Mouse (Mus musculus): Measurements from ENCODE around the gene Cmbl. TPM values are rescaled to one million over a fixed set of nuclear protein-coding genes. Genes with fewer than 3 reads are reported as not detected.

Gene Cmbl
- polyA plus RNA-seq, 1 experiment, result 6.0 TPM

DNA sequence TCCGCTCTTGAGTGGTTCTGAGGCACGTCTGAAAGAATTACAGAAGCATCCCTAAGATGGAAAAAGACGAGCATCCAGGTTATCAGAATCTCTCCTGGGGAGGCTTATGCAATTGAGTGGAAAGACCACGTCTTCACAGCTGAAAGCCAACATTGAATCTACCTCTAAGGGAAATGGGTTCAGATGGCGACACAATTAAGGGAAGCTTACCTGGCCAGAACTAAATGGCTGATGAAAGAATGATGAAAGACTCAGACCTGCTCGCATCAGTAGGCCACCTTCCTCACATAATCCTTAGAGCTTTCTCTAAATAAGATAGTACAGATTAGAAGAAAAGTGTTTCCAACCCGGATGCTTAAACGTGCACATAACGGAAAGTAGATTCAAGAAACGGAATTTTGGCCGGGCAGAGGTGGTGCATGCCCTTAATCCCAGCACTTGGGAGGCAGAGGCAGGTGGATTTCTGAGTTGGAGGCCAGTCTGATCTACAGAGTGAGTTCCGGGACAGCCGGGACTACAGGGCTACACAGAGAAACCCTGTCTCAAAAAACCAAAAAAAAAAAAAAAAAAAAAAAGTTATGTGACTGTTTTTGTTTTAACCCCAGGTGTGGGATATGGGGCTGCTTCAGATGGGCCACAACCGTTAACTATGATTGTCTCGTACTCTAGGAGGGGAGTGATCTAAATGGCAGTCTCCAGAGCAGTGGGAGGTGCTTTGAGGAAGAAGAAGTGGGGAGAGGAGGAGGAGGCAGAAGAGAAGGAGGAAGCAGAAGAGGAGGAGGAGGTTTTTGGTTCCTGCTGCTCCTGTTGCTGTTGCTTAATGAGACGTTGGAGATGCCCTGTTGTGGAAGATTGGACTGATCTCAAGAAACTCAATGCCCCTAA lies 33.5 kb upstream of the Cmbl start:
- Histone ChIP-seq H3K27ac (ENCODE audit: insufficient read depth, low read depth, low read length) (peak overlapping the region; percentile 78), H3K4me1 (ENCODE audit: control insufficient read depth, insufficient read depth, low read length) (peaks cover 40% of the 10 kb centered on the region), H3K4me3 (ENCODE audit: insufficient read depth, low read length) (peak overlapping the region; percentile 99)
- TF ChIP-seq POLR2A (IDR thresholded peaks at IDR 0.05; ENCODE audit: borderline replicate concordance, low read depth, low read length) (no peak), CTCF (IDR thresholded peaks at IDR 0.05; ENCODE audit: low read depth, low read length) (no peak)

DNA sequence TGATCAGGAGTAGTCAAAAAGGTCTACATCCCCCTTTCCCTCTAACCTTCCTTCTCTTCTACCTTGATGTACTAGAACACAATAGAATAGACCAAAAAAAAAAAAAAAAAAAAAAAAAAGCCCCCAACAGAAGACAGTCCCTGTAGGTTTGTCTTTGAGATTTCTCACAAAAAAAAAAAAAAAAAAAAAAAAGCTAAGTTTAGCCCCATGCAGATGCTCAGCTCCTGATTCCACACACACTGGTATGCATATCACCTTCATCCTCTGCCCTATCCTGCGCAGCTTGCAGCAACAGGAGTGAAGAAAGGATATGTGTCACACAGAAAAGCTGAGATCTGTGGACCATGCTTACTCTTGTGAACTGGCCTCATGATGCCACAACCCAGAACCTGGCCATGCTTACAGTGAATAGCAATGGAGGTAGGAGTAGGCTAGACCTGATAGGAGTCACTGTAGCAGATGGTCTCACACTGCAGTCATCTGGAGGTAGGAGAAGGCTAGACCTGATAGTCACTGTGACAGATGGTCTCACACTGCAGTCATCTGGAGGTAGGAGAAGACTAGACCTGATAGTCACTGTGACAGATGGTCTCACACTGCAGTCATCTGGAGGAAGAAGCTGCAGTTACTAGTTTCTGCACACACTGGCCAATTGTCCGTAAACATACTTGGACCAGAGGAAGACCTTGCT lies 32.7 kb upstream of the Cmbl start:
- TF ChIP-seq POLR2A (IDR thresholded peaks at IDR 0.05; ENCODE audit: borderline replicate concordance, low read depth, low read length) (no peak), CTCF (IDR thresholded peaks at IDR 0.05; ENCODE audit: low read depth, low read length) (no peak)
- Histone ChIP-seq H3K27ac (ENCODE audit: insufficient read depth, low read depth, low read length) (peak overlapping the region; percentile 78; the same call in 1 of the 2 replicates), H3K4me3 (ENCODE audit: insufficient read depth, low read length) (no peak overlapping the region), H3K4me1 (ENCODE audit: control insufficient read depth, insufficient read depth, low read length) (peaks cover 40% of the 10 kb centered on the region)

- Histone ChIP-seq H3K4me1 (ENCODE audit: control insufficient read depth, insufficient read depth, low read length) (peaks cover 39% of the 10 kb centered on the region), H3K27ac (ENCODE audit: insufficient read depth, low read depth, low read length) (no peak overlapping the region), H3K4me3 (ENCODE audit: insufficient read depth, low read length) (no peak overlapping the region)
- TF ChIP-seq CTCF (IDR thresholded peaks at IDR 0.05; ENCODE audit: low read depth, low read length), result no peak
- no peak for TF ChIP-seq POLR2A (IDR thresholded peaks at IDR 0.05; ENCODE audit: borderline replicate concordance, low read depth, low read length)
Observed at GRCm38 (mm10) chr15:31533529-31533928, 31.7 kb upstream of the Cmbl start.

DNA sequence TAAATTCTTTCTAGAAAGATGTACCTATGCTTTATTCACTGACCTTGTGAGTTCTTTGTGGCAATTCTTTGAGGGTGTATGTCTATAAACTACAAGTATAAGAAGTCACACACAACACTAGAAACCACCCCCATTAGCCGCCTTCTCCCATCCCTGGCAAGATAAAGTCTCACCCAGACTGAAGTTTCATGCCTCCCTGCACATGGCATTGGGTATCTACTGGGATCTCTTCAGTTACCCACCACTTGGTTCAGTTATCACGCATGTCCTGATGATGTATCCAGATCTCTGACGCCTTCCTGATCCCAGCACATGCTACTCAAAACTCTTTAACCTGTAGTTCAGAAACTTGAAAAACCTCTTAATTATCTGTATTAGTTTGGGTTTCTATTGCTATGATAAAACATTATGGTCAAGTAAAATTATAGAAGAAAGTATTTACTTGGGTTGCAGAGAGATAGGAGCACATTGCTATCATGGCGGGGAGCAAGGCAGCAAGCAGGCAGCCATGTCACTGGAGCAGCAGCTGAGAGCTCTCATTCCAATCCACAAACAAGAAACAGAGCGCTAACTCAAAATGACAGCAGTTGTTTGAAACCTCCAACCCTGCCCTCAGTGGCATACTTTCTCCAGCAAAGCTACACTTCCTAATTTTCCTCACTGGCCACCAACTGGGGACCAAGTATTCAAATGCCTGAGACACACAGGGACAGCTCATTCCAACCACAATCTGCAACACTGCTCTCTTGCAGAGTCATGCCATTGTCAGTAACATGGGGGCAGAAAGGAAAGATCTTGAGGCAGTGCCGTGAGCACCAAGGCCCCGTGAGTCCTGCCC lies 30.5 kb upstream of the Cmbl start:
- Histone ChIP-seq H3K4me1 (ENCODE audit: control insufficient read depth, insufficient read depth, low read length) (peaks cover 36% of the 10 kb centered on the region), H3K27ac (ENCODE audit: insufficient read depth, low read depth, low read length) (no peak overlapping the region), H3K4me3 (ENCODE audit: insufficient read depth, low read length) (no peak overlapping the region)
- no peak for TF ChIP-seq CTCF (IDR thresholded peaks at IDR 0.05; ENCODE audit: low read depth, low read length)
- no peak for TF ChIP-seq POLR2A (IDR thresholded peaks at IDR 0.05; ENCODE audit: borderline replicate concordance, low read depth, low read length)

DNA sequence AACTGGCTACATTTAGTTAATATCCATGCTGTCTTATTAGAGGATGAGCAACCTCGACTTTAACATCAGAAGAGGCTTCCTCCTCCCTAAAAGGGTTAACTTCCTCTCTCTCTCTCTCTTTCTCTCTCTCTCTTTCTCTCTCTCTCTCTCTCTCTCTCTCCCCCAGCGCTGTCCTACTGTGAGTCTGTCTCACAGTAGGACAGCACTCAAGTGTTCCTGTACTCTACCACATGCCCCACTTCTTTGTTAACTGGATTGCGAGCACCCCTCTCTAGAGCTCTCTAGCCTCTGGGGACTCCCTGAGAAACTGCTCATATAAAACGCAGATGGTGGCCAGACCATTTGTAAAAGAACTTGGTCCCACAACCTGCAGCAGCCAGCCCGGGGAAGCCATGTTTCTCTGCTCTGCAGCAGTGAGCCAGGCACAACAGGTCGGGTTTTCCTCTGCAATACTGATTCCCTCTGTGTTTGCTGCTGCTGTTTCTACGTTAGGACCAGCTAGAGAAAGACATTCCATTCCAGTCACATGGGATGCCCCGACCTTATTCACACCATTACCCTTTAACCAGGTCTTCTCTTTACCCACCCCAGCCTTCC lies 29.8 kb upstream of the Cmbl start:
- no peak for TF ChIP-seq POLR2A (IDR thresholded peaks at IDR 0.05; ENCODE audit: borderline replicate concordance, low read depth, low read length)
- TF ChIP-seq CTCF (IDR thresholded peaks at IDR 0.05; ENCODE audit: low read depth, low read length), result no peak
- H3K27ac ChIP-seq (ENCODE audit: insufficient read depth, low read depth, low read length), result no peak overlapping the region; the same call in 1 of the 2 replicates
- no peak overlapping the region for H3K4me3 ChIP-seq (ENCODE audit: insufficient read depth, low read length)
- H3K4me1 ChIP-seq (ENCODE audit: control insufficient read depth, insufficient read depth, low read length), result peaks cover 36% of the 10 kb centered on the region

DNA sequence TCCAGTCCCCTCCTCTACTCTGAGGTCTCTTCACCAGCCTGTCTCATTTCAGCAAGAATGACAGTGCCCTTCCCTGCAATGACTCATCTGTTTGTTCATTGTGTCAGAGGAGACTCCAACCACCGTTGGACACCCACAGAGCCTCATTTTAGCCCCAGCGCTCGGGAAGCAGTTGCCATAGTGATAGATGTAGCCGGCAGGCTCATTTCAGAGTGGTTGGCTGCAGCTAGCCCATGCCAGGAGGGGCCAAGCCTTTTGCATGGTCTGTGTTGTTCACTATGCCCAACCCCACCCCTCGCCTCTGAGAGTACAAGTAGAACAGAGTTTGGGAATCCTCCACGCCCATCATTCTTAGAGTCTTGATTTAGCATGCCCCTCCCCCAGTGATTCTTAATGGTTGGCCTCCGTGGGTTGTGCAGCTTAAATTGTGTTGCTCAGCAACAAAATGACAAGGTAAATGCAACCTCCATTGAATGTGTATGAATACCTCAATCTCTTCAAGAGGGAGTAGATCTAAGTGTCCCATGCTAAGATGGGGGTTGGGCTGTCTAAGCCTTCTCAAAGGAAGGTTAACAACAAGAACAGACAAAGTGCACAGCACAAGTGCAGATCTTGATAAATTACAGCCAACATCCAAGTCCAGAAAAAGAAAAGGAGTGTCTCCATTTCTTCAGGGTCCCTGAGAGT lies 29.0 kb upstream of the Cmbl start:
- no peak for TF ChIP-seq POLR2A (IDR thresholded peaks at IDR 0.05; ENCODE audit: borderline replicate concordance, low read depth, low read length)
- TF ChIP-seq CTCF (IDR thresholded peaks at IDR 0.05; ENCODE audit: low read depth, low read length), result no peak
- H3K27ac ChIP-seq (ENCODE audit: insufficient read depth, low read depth, low read length), result no peak overlapping the region
- H3K4me3 ChIP-seq (ENCODE audit: insufficient read depth, low read length), result no peak overlapping the region
- H3K4me1 ChIP-seq (ENCODE audit: control insufficient read depth, insufficient read depth, low read length), result peaks cover 36% of the 10 kb centered on the region

DNA sequence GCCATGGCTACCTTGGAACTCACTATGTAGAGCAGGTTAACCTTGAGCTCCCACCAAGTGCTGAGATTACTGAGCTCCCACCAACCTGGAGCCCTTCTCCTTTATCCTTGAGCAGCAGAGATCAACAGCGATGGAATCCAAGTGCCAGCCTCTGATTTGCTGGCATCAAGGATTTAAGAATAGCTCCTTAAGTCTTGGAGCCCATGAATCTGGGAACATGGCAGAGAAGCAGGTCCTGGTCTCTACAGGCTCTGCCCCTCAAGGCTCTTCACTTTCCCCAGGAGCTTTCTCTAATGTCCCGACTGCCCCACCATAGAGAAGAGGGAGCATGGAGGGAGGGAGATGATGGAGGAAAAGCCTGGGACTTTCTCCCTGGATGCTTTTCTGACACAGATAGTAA lies 27.5 kb upstream of the Cmbl start:
- Histone ChIP-seq H3K27ac (ENCODE audit: insufficient read depth, low read depth, low read length) (no peak overlapping the region), H3K4me3 (ENCODE audit: insufficient read depth, low read length) (no peak overlapping the region), H3K4me1 (ENCODE audit: control insufficient read depth, insufficient read depth, low read length) (peaks cover 43% of the 10 kb centered on the region)
- no peak for TF ChIP-seq POLR2A (IDR thresholded peaks at IDR 0.05; ENCODE audit: borderline replicate concordance, low read depth, low read length)

DNA sequence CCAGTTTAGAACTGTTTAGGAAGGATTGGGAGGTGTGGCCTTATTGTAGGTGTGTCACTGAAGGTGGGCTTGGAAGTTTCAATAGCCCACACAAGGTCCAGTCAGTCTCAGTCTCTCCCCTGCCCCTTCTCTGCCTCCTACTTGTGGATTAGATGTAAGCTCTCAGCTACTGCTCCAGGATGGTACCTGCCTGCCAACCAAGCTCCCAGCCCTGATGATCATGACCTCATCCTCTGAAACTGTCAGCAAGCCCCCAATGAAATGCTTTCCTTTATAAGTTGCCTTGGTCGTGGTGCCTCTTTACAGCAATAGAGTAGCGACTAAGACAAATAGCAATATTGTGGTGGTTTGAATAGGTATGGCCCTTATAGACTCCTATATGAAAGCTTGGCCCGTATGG lies 26.8 kb upstream of the Cmbl start:
- Histone ChIP-seq H3K27ac (ENCODE audit: insufficient read depth, low read depth, low read length) (no peak overlapping the region), H3K4me3 (ENCODE audit: insufficient read depth, low read length) (no peak overlapping the region), H3K4me1 (ENCODE audit: control insufficient read depth, insufficient read depth, low read length) (peaks cover 40% of the 10 kb centered on the region)
- TF ChIP-seq CTCF (IDR thresholded peaks at IDR 0.05; ENCODE audit: low read depth, low read length) (no peak), POLR2A (IDR thresholded peaks at IDR 0.05; ENCODE audit: borderline replicate concordance, low read depth, low read length) (no peak)

Data from bone marrow macrophage, adult 2 months (primary cell).